Mouse (Mus musculus) midbrain, embryonic 13.5 days (tissue): ENCODE results near the gene Lypd3. TPM values are rescaled to one million over a fixed set of nuclear protein-coding genes. Genes with fewer than 3 reads are reported as not detected.

ENCODE experiments used
- ATAC-seq: fragments of 200-750 bp; cut with Nextera tagmentation; 2 replicates; pipeline ENCODE4 v1.8.0; 2017; ENCODE audit warnings: mild to moderate bottlenecking, moderate TSS enrichment, moderate library complexity
- H3K27ac ChIP-seq: fragments of 300-500 bp; sonication (generic); 2 replicates; pipeline ENCODE4 v1.5.1; 2015; ENCODE audit warnings: inconsistent platforms, mild to moderate bottlenecking, moderate library complexity
- H3K27me3 ChIP-seq: fragments of 300-500 bp; sonication (generic); 2 replicates; pipeline ENCODE4 v1.6.1; 2015; ENCODE audit warnings: mild to moderate bottlenecking, inconsistent platforms
- H3K36me3 ChIP-seq: fragments of 300-500 bp; sonication (generic); 2 replicates; pipeline ENCODE4 v1.6.1; 2015; ENCODE audit warnings: mild to moderate bottlenecking, inconsistent platforms
- H3K4me1 ChIP-seq: fragments of 300-500 bp; sonication (generic); replicated peaks from 2 replicates; pipeline ENCODE4 v1.6.1; 2015; ENCODE audit warnings: inconsistent platforms
- H3K4me2 ChIP-seq: fragments of 300-500 bp; sonication (generic); replicated peaks from 2 replicates; pipeline ENCODE4 v1.6.1; 2015; ENCODE audit warnings: moderate library complexity, mild to moderate bottlenecking, inconsistent platforms
- H3K4me3 ChIP-seq: fragments of 300-500 bp; sonication (generic); replicated peaks from 2 replicates; pipeline ENCODE4 v1.5.1; 2015; ENCODE audit warnings: mild to moderate bottlenecking, inconsistent platforms
- H3K9ac ChIP-seq: fragments of 300-500 bp; sonication (generic); replicated peaks from 2 replicates; pipeline ENCODE4 v1.6.1; 2015; ENCODE audit warnings: mild to moderate bottlenecking, inconsistent platforms
- H3K9me3 ChIP-seq: fragments of 300-500 bp; sonication (generic); 2 replicates; pipeline ENCODE4 v1.6.1; 2016; ENCODE audit warnings: mild to moderate bottlenecking, inconsistent platforms
- WGBS: fragments of 180-500 bp; shearing (Covaris S2); methylation state at CpG from one replicate; pipeline ENCODE4 v1.1.7; 2015; 5-methylcytosine and 5-hydroxymethylcytosine counted together
- polyA plus RNA-seq: library from polyadenylated mRNA; unstranded; fragments of >200 nt; fragmentation: Nextera tagmentation; extraction: Ambion mirVana; gene quantifications from 2 replicates; pipeline ENCODE4 v1.2.1, GENCODE M21; 2015

Gene Lypd3
- polyA plus RNA-seq, 1 experiment from 2014 or later, result not detected

DNA sequence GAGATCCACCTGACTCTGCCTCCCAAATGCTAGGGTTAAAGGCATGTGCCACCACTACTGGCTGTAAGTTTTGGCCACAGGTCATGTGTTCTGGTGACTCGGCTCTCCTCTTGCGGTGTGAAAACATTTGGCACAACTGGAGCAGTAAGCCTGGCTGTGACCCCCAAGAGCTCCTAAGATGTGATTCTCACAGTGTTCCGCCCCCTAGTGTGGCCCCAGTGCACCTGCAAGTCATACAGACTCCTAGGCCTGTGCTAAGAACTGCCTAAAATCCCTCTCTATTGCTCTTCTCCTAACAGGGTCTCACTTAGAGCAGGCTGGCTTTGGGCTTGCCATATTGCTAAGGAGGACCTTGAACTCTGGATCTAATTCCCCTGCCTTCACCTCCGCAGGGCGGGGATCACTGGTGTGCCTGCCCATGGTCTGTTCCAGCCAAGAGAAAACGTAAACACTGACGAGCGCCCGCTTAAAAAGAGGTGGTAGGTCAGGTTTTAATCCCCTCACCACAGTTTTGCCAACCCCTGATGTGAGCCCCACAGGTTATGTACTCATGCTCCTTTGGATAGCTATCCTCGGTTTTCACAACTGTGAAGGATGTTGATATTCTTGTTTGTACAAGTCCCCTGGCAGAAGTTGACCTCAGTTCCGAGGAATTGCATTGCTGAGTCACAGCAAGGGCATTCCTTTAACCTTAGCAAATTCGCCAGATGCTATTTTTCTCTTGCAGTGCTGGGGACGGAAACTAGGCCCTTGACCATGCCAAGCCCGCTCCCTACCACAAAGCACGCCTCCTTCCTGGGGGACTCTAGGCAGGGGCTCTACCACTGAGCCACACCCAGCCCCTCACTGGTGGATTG is 36.9 kb upstream of the Lypd3 start:
- H3K4me3 ChIP-seq, result no peak overlapping the region
- no peaks in the 10 kb centered on the region for H3K36me3 ChIP-seq
- peaks cover 14% of the 10 kb centered on the region for H3K27me3 ChIP-seq
- H3K9me3 ChIP-seq, result no peaks in the 10 kb centered on the region
- no peak overlapping the region for H3K4me2 ChIP-seq
- peaks cover 15% of the 10 kb centered on the region for H3K4me1 ChIP-seq
- WGBS, result 75% methylated on average over 15 of the region's 15 CpGs
- no peak overlapping the region for H3K27ac ChIP-seq
- no peak for ATAC-seq
- no peak overlapping the region for H3K9ac ChIP-seq

DNA sequence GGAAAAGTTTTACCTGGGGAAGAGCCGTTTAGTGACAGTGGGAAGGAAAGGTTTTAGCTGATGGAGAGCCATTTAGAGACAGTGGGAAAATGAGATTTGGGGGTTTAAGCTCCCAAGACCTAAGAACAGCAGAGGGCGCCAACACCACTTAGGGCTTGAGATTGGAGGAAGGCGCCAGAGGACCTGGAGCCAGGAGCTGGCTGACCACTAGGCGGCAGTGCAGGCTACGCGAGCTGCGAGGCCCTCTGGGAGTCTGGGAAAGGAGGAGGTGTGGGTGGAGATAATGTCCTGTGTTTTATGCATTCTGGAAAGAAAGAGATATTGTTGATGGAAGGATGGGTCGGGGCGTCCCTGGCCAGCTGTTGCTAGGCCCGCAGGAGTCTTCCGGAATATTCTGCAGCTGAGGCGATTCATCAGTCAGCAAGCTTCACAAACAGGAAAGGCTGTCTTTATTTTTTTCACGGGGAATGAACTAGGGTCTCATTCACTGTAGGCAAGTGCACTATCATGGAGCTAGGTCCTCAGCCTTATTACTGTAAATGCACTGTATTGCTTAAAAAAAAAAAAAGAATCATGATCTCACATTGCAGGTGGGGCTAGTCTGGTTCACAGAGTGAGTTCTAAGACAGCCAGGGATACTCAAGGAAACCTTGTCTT is 35.3 kb upstream of the Lypd3 start:
- no peaks in the 10 kb centered on the region for H3K36me3 ChIP-seq
- WGBS, result 5% methylated on average over 13 of the region's 13 CpGs
- peak overlapping the region; percentile 37; the same call in 1 of the 2 replicates for H3K9ac ChIP-seq
- ATAC-seq, result peak; percentile 93
- H3K4me3 ChIP-seq, result peak overlapping the region; percentile 18; the same call in 1 of the 2 replicates
- H3K27me3 ChIP-seq, result no peaks in the 10 kb centered on the region
- no peaks in the 10 kb centered on the region for H3K9me3 ChIP-seq
- peak overlapping the region; percentile 45 for H3K4me2 ChIP-seq
- H3K4me1 ChIP-seq, result peaks cover 9% of the 10 kb centered on the region; the same call in 1 of the 2 replicates
- peak overlapping the region; percentile 27; the same call in 1 of the 2 replicates for H3K27ac ChIP-seq

GRCm38 (mm10) chr7:24605561-24605960 is 30.8 kb upstream of the Lypd3 start:
- H3K4me3 ChIP-seq, result no peak overlapping the region
- 89% methylated on average over 7 of the region's 7 CpGs for WGBS
- H3K27ac ChIP-seq, result no peak overlapping the region
- H3K4me1 ChIP-seq, result peaks cover 13% of the 10 kb centered on the region
- no peak overlapping the region for H3K4me2 ChIP-seq
- H3K9me3 ChIP-seq, result no peaks in the 10 kb centered on the region
- H3K27me3 ChIP-seq, result peaks cover 15% of the 10 kb centered on the region
- no peaks in the 10 kb centered on the region for H3K36me3 ChIP-seq
- no peak overlapping the region for H3K9ac ChIP-seq
- no peak for ATAC-seq

- WGBS, result 74% methylated on average over 7 of the region's 7 CpGs
- Histone ChIP-seq H3K4me3 (no peak overlapping the region), H3K36me3 (no peaks in the 10 kb centered on the region), H3K4me1 (peaks cover 18% of the 10 kb centered on the region), H3K9ac (no peak overlapping the region), H3K4me2 (no peak overlapping the region), H3K27me3 (peaks cover 20% of the 10 kb centered on the region), H3K9me3 (no peaks in the 10 kb centered on the region), H3K27ac (no peak overlapping the region)
- ATAC-seq, result no peak
These were observed 30.3 kb upstream of the Lypd3 start for GRCm38 (mm10) chr7:24606046-24606445.

GRCm38 (mm10) chr7:24608017-24608416 is 28.3 kb upstream of the Lypd3 start:
- no peaks in the 10 kb centered on the region for H3K36me3 ChIP-seq
- ATAC-seq, result peak; percentile 85
- no peak overlapping the region for H3K4me3 ChIP-seq
- H3K4me1 ChIP-seq, result peaks cover 23% of the 10 kb centered on the region
- H3K27me3 ChIP-seq, result peaks cover 40% of the 10 kb centered on the region
- H3K4me2 ChIP-seq, result no peak overlapping the region
- H3K27ac ChIP-seq, result no peak overlapping the region
- WGBS, result 49% methylated on average over 6 of the region's 6 CpGs
- H3K9me3 ChIP-seq, result no peaks in the 10 kb centered on the region
- no peak overlapping the region for H3K9ac ChIP-seq

DNA sequence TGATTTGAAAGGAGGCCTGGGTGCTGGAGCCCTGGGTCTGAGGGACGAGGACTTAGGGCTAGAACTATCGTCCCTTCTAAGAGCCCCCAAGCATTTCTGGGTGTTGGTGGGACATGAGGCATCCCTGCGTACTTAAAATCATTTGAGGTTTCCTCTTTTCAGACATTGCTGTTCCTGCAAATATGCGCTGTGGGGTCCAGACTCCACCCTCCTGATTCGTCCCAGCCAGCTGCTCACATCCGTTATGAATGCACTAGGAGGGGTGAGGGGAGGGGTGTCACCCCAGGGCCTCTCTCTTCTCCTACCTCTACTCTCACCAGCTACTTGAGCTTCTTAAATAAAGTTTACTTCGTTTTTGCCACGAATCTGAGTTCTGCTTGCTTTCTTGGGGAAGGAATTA is 27.8 kb upstream of the Lypd3 start:
- ATAC-seq, result no peak
- Histone ChIP-seq H3K36me3 (no peaks in the 10 kb centered on the region), H3K9me3 (no peaks in the 10 kb centered on the region), H3K27me3 (peaks cover 45% of the 10 kb centered on the region), H3K4me3 (no peak overlapping the region), H3K27ac (no peak overlapping the region), H3K4me1 (peaks cover 25% of the 10 kb centered on the region), H3K4me2 (no peak overlapping the region), H3K9ac (no peak overlapping the region)
- WGBS, result 75% methylated on average over 8 of the region's 8 CpGs

- 0 out of 2 replicates have a peak, but pooled peaks have one; percentile 12 for ATAC-seq
- peaks cover 25% of the 10 kb centered on the region for H3K4me1 ChIP-seq
- H3K4me2 ChIP-seq, result peak within 1 kb of the TSS; percentile 52
- H3K36me3 ChIP-seq, result no peaks in the 10 kb centered on the region
- 3% methylated on average over 27 of the region's 27 CpGs for WGBS
- peak within 1 kb of the TSS; percentile 32 for H3K4me3 ChIP-seq
- no peak within 1 kb of the TSS for H3K9ac ChIP-seq
- no peak within 1 kb of the TSS for H3K27ac ChIP-seq
- H3K27me3 ChIP-seq, result peaks cover 47% of the 10 kb centered on the region
- H3K9me3 ChIP-seq, result no peaks in the 10 kb centered on the region
These were observed 26.0 kb upstream of the Lypd3 start, which contains the start of gene Phldb3 for GRCm38 (mm10) chr7:24610144-24610878. Phldb3 (plus strand) TSS chr7:24610763.

- peaks cover 47% of the 10 kb centered on the region for H3K27me3 ChIP-seq
- H3K27ac ChIP-seq, result no peak overlapping the region
- no peaks in the 10 kb centered on the region for H3K36me3 ChIP-seq
- H3K4me1 ChIP-seq, result peaks cover 25% of the 10 kb centered on the region
- no peak overlapping the region for H3K9ac ChIP-seq
- no peaks in the 10 kb centered on the region for H3K9me3 ChIP-seq
- 1% methylated on average over 36 of the region's 36 CpGs for WGBS
- peak overlapping the region; percentile 52 for H3K4me2 ChIP-seq
- peak; percentile 37; the same call in 1 of the 2 replicates for ATAC-seq
- peak overlapping the region; percentile 32 for H3K4me3 ChIP-seq
These were observed 25.4 kb upstream of the Lypd3 start for GRCm38 (mm10) chr7:24610879-24611494.

GRCm38 (mm10) chr7:24611709-24612108 is 24.6 kb upstream of the Lypd3 start:
- no peaks in the 10 kb centered on the region for H3K36me3 ChIP-seq

GRCm38 (mm10) chr7:24612308-24612910 is 23.9 kb upstream of the Lypd3 start:
- Histone ChIP-seq H3K9me3 (no peaks in the 10 kb centered on the region), H3K4me2 (peak overlapping the region; percentile 25), H3K4me1 (peaks cover 25% of the 10 kb centered on the region), H3K9ac (peak overlapping the region; percentile 8; the same call in 1 of the 2 replicates), H3K27ac (no peak overlapping the region), H3K27me3 (peaks cover 47% of the 10 kb centered on the region), H3K36me3 (no peaks in the 10 kb centered on the region), H3K4me3 (peak overlapping the region; percentile 14; the same call in 1 of the 2 replicates)
- ATAC-seq, result no peak
- WGBS, result 4% methylated on average over 27 of the region's 27 CpGs

More at GRCm38 (mm10) chr7:24611709-24612108, 24.6 kb upstream of the Lypd3 start:
- no peaks in the 10 kb centered on the region for H3K9me3 ChIP-seq
- peak overlapping the region; percentile 52; the same call in 1 of the 2 replicates for H3K4me2 ChIP-seq
- no peak for ATAC-seq
- H3K4me3 ChIP-seq, result peak overlapping the region; percentile 32; the same call in 1 of the 2 replicates
- no peak overlapping the region for H3K27ac ChIP-seq
- WGBS, result 22% methylated on average over 7 of the region's 7 CpGs
- peaks cover 47% of the 10 kb centered on the region for H3K27me3 ChIP-seq
- peaks cover 25% of the 10 kb centered on the region for H3K4me1 ChIP-seq
- no peak overlapping the region for H3K9ac ChIP-seq

GRCm38 (mm10) chr7:24614816-24615215 is 21.5 kb upstream of the Lypd3 start:
- no peaks in the 10 kb centered on the region for H3K36me3 ChIP-seq
- no peak for ATAC-seq
- H3K4me3 ChIP-seq, result no peak overlapping the region
- H3K4me1 ChIP-seq, result peaks cover 25% of the 10 kb centered on the region
- H3K27me3 ChIP-seq, result peaks cover 40% of the 10 kb centered on the region
- H3K9ac ChIP-seq, result no peak overlapping the region
- WGBS, result 84% methylated on average over 13 of the region's 13 CpGs
- no peak overlapping the region for H3K27ac ChIP-seq
- no peak overlapping the region for H3K4me2 ChIP-seq
- H3K9me3 ChIP-seq, result no peaks in the 10 kb centered on the region
